Mouse (Mus musculus) lung, postnatal 0 days (tissue): Measurements from ENCODE around the gene Nfatc3. TPM values are rescaled to one million over a fixed set of nuclear protein-coding genes. Genes with fewer than 3 reads are reported as not detected.

ENCODE experiments used
- ATAC-seq: fragments of 200-750 bp; cut with Nextera tagmentation; 2 replicates; pipeline ENCODE4 v1.8.0; 2017; ENCODE audit warnings: moderate library complexity
- DNase-seq: peaks from one replicate; pipeline ENCODE4 v3.0.0-alpha.2; 2016; ENCODE audit warnings: low spot score
- H3K27ac ChIP-seq: fragments of 300-500 bp; sonication (generic); 2 replicates; pipeline ENCODE4 v1.5.1; 2014; ENCODE audit warnings: antibody characterized with exemption, mild to moderate bottlenecking, low read length, mixed read lengths
- H3K27me3 ChIP-seq: fragments of 300-500 bp; sonication (generic); replicated peaks from 2 replicates; pipeline ENCODE4 v1.6.1; 2014; ENCODE audit warnings: low read length, mixed read lengths; ENCODE audit not compliant: insufficient read depth
- H3K36me3 ChIP-seq: fragments of 300-500 bp; sonication (generic); 2 replicates; pipeline ENCODE4 v1.6.1; 2014; ENCODE audit warnings: low read length, mixed read lengths; ENCODE audit not compliant: insufficient read depth
- H3K4me1 ChIP-seq: fragments of 300-500 bp; sonication (generic); 2 replicates; pipeline ENCODE4 v1.6.1; 2014; ENCODE audit warnings: antibody characterized with exemption, low read depth, low read length, mixed read lengths; ENCODE audit not compliant: insufficient read depth
- H3K4me2 ChIP-seq: fragments of 300-500 bp; sonication (generic); replicated peaks from 2 replicates; pipeline ENCODE4 v1.6.1; 2014; ENCODE audit warnings: low read depth, mild to moderate bottlenecking, low read length, moderate library complexity, mixed read lengths
- H3K4me3 ChIP-seq: fragments of 300-500 bp; sonication (generic); 2 replicates; pipeline ENCODE4 v1.5.1; 2014; ENCODE audit warnings: low read depth, low read length
- H3K9ac ChIP-seq: fragments of 300-500 bp; sonication (generic); replicated peaks from 2 replicates; pipeline ENCODE4 v1.6.1; 2014; ENCODE audit warnings: low read depth, mild to moderate bottlenecking
- H3K9me3 ChIP-seq: fragments of 300-500 bp; sonication (generic); 2 replicates; pipeline ENCODE4 v1.6.1; 2016; ENCODE audit warnings: low read length, mixed read lengths
- CTCF ChIP-seq: IDR thresholded peaks from 2 replicates; pipeline ENCODE4 v1.5.1; 2016; ENCODE audit warnings: antibody characterized with exemption, mild to moderate bottlenecking
- EP300 ChIP-seq: IDR thresholded peaks from 2 replicates; pipeline ENCODE4 v1.6.1; 2016; ENCODE audit warnings: antibody characterized with exemption, mild to moderate bottlenecking, control low read depth
- WGBS: fragments of 180-500 bp; shearing (Covaris S2); extraction: QIAGEN DNeasy Blood & Tissue Kit; methylation state at CpG from one replicate; pipeline ENCODE4 v1.1.7; 2014; 5-methylcytosine and 5-hydroxymethylcytosine counted together
- polyA plus RNA-seq: library from polyadenylated mRNA; unstranded; fragments of >200 nt; fragmentation: Nextera tagmentation; extraction: Ambion mirVana; gene quantifications from 2 replicates; pipeline ENCODE4 v1.2.1, GENCODE M21; 2015

Nfatc3 gene
- polyA plus RNA-seq, 1 experiment from 2014 or later = 3.4 TPM

- H3K9ac ChIP-seq = peak overlapping the region; percentile 58
- peaks cover 5% of the 10 kb centered on the region; the same call in 1 of the 2 replicates for H3K4me1 ChIP-seq
- no peaks in the 10 kb centered on the region for H3K27me3 ChIP-seq
- peak overlapping the region; percentile 43; the same call in 1 of the 2 replicates for H3K27ac ChIP-seq
- 0 out of 2 replicates have a peak, but pooled peaks cover 4% of the 10 kb centered on the region for H3K36me3 ChIP-seq
- ATAC-seq (no peak), DNase-seq (no peak)
- TF ChIP-seq EP300 (no peak), CTCF (no peak)
- 12% methylated on average over 8 of the region's 8 CpGs for WGBS
- H3K4me2 ChIP-seq = peak overlapping the region; percentile 77
- peak overlapping the region; percentile 73 for H3K4me3 ChIP-seq
- no peaks in the 10 kb centered on the region for H3K9me3 ChIP-seq
These were observed 92.0 kb downstream of the Nfatc3 start for GRCm38 (mm10) chr8:106150653-106151000.

- H3K9ac ChIP-seq = peak overlapping the region; percentile 58; the same call in 1 of the 2 replicates
- TF ChIP-seq EP300 = no peak
These were observed 92.4 kb downstream of the Nfatc3 start for GRCm38 (mm10) chr8:106151041-106151440.

DNA sequence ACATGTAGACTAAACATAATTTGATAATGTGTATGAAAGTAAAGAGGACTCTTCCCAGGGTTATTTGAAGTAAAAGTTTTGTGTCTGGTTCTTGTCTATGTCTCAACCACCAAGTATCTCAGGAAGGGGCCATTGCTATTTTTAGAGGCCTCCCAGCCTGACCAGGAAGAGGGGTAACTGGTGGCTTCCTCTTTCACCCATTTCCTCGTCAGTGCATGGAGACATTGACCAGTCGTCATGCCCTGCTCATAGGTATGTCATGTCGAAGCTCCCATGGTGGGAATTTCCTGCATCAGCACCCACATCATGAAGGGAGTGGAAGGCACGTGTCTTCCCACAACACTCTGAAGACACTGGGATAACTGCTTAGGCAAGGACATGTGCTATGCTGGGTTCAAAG is 94.2 kb downstream of the Nfatc3 start:
- DNase-seq (no peak), ATAC-seq (no peak)
- Histone ChIP-seq H3K4me3 (no peak overlapping the region), H3K27me3 (no peaks in the 10 kb centered on the region), H3K9ac (no peak overlapping the region), H3K36me3 (0 out of 2 replicates have a peak, but pooled peaks cover 4% of the 10 kb centered on the region), H3K4me1 (peaks cover 5% of the 10 kb centered on the region; the same call in 1 of the 2 replicates), H3K4me2 (no peak overlapping the region), H3K9me3 (no peaks in the 10 kb centered on the region), H3K27ac (no peak overlapping the region)
- TF ChIP-seq EP300 = no peak
- 56% methylated on average over 4 of the region's 4 CpGs for WGBS

More at GRCm38 (mm10) chr8:106151041-106151440, 92.4 kb downstream of the Nfatc3 start:
- Histone ChIP-seq H3K4me3 (peak overlapping the region; percentile 73; the same call in 1 of the 2 replicates), H3K36me3 (0 out of 2 replicates have a peak, but pooled peaks cover 4% of the 10 kb centered on the region), H3K27ac (no peak overlapping the region), H3K4me2 (peak overlapping the region; percentile 77), H3K27me3 (no peaks in the 10 kb centered on the region), H3K4me1 (peaks cover 5% of the 10 kb centered on the region; the same call in 1 of the 2 replicates), H3K9me3 (no peaks in the 10 kb centered on the region)
- ATAC-seq (no peak), DNase-seq (peak; percentile 63)
- 48% methylated on average over 9 of the region's 9 CpGs for WGBS

DNA sequence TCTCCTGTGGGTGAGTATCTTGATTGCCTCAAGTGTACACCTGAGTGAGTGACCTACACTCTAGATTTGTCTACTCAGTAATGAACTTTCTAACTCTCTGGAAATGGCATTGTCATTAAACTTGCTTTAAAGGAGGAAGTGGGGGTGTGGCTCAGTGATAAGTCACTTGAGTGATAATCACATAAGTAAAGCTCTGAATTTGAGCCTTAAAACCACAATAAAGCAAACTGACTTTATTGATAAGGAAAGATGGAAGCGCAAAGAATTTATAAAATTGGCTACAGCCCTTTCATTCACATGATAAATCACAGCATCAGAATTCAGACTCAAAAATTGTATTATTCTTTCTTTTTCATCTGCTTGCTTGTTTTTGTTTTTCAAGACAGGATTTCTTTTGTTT is 98.8 kb downstream of the Nfatc3 start:
- Histone ChIP-seq H3K9ac (no peak overlapping the region), H3K27ac (no peak overlapping the region), H3K4me1 (no peaks in the 10 kb centered on the region), H3K9me3 (no peaks in the 10 kb centered on the region), H3K27me3 (no peaks in the 10 kb centered on the region), H3K4me3 (no peak overlapping the region), H3K4me2 (no peak overlapping the region), H3K36me3 (peaks cover 4% of the 10 kb centered on the region; the same call in 1 of the 2 replicates)
- ATAC-seq = no peak
- no peak for DNase-seq
- 91% methylated on average over 1 of the region's 1 CpGs for WGBS
- no peak for TF ChIP-seq CTCF
- TF ChIP-seq EP300 = no peak

GRCm38 (mm10) chr8:106158381-106158780 is 99.7 kb downstream of the Nfatc3 start:
- H3K4me3 ChIP-seq = no peak overlapping the region
- H3K4me1 ChIP-seq = no peaks in the 10 kb centered on the region
- no peaks in the 10 kb centered on the region for H3K27me3 ChIP-seq
- ATAC-seq (no peak), DNase-seq (no peak)
- H3K9me3 ChIP-seq = no peaks in the 10 kb centered on the region
- 88% methylated on average over 10 of the region's 10 CpGs for WGBS
- H3K27ac ChIP-seq = no peak overlapping the region
- no peak overlapping the region for H3K4me2 ChIP-seq
- H3K9ac ChIP-seq = no peak overlapping the region
- TF ChIP-seq CTCF (no peak), EP300 (no peak)
- peaks cover 12% of the 10 kb centered on the region; the same call in 1 of the 2 replicates for H3K36me3 ChIP-seq

DNA sequence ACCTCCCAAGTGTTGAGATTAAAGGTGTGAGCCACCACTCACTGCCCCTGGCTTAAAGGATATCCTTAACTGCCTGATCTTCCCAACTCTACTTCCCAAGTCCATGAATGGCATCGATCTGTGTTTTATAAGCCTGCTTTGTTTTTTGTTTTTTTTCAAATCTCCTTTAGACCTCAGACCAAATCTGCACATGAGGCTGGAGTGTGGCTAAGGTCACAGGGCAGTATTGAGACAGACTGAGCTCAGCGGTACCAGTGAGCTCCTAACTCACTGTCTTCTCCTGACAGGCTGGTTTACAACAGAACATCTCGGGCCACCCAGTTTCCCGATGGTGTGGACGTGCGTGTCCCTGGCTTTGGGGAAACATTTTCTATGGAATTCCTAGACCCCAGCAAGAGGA is 101.2 kb downstream of the Nfatc3 start:
- H3K36me3 ChIP-seq = peaks cover 16% of the 10 kb centered on the region; the same call in 1 of the 2 replicates
- H3K27ac ChIP-seq = no peak overlapping the region
- H3K4me1 ChIP-seq = no peaks in the 10 kb centered on the region
- H3K9me3 ChIP-seq = no peaks in the 10 kb centered on the region
- ATAC-seq (no peak), DNase-seq (no peak)
- H3K4me2 ChIP-seq = no peak overlapping the region
- H3K4me3 ChIP-seq = no peak overlapping the region
- WGBS = 84% methylated on average over 6 of the region's 6 CpGs
- TF ChIP-seq CTCF (no peak), EP300 (no peak)
- no peak overlapping the region for H3K9ac ChIP-seq
- H3K27me3 ChIP-seq = no peaks in the 10 kb centered on the region

- no peak overlapping the region for H3K9ac ChIP-seq
- WGBS = 85% methylated on average over 9 of the region's 9 CpGs
These were observed 104.6 kb downstream of the Nfatc3 start for GRCm38 (mm10) chr8:106163251-106163650.

More at GRCm38 (mm10) chr8:106163251-106163650, 104.6 kb downstream of the Nfatc3 start:
- H3K27ac ChIP-seq = no peak overlapping the region
- no peaks in the 10 kb centered on the region for H3K9me3 ChIP-seq
- DNase-seq (no peak), ATAC-seq (no peak)
- H3K4me2 ChIP-seq = no peak overlapping the region
- H3K4me3 ChIP-seq = no peak overlapping the region
- H3K27me3 ChIP-seq = no peaks in the 10 kb centered on the region
- no peak for TF ChIP-seq CTCF
- TF ChIP-seq EP300 = no peak
- H3K36me3 ChIP-seq = peaks cover 13% of the 10 kb centered on the region; the same call in 1 of the 2 replicates
- no peaks in the 10 kb centered on the region for H3K4me1 ChIP-seq
